Mouse (Mus musculus) testis, adult 2 months (tissue): ENCODE data around the gene Cotl1. TPM values are rescaled to one million over a fixed set of nuclear protein-coding genes. Genes with fewer than 3 reads are reported as not detected.

ENCODE experiments used
- H3K27ac ChIP-seq: fragments of 200-500 bp; 2 replicates; pipeline ENCODE4 v1.5.1; 2012; ENCODE audit warnings: low read depth, low read length; ENCODE audit not compliant: control insufficient read depth, insufficient read depth
- H3K27me3 ChIP-seq: fragments of 200-500 bp; 2 replicates; pipeline ENCODE4 v1.6.1; 2012; ENCODE audit warnings: mild to moderate bottlenecking, low read length, moderate library complexity; ENCODE audit not compliant: control insufficient read depth, insufficient read depth
- H3K36me3 ChIP-seq: fragments of 200-500 bp; 2 replicates; pipeline ENCODE4 v1.6.1; 2012; ENCODE audit warnings: mild to moderate bottlenecking, low read length; ENCODE audit not compliant: control insufficient read depth, insufficient read depth
- H3K4me1 ChIP-seq: fragments of 200-500 bp; 2 replicates; pipeline ENCODE4 v1.6.1; 2012; ENCODE audit warnings: low read length; ENCODE audit not compliant: control insufficient read depth, insufficient read depth
- H3K4me3 ChIP-seq: fragments of 200-500 bp; 2 replicates; pipeline ENCODE4 v1.5.1; 2012; ENCODE audit warnings: low read depth, mild to moderate bottlenecking, low read length, moderate library complexity, mixed read lengths; ENCODE audit not compliant: control insufficient read depth
- CTCF ChIP-seq: fragments of 200-500 bp; IDR thresholded peaks from 2 replicates; pipeline ENCODE4 v1.5.1; 2012; ENCODE audit warnings: low read depth, mild to moderate bottlenecking, inconsistent platforms, low read length, moderate library complexity; ENCODE audit not compliant: control insufficient read depth, insufficient read depth, insufficient replicate concordance
- POLR2A ChIP-seq: fragments of 200-500 bp; IDR thresholded peaks from 2 replicates; pipeline ENCODE4 v1.6.1; 2012; ENCODE audit warnings: low read depth, mild to moderate bottlenecking, inconsistent platforms, low read length, moderate library complexity; ENCODE audit not compliant: control insufficient read depth
- polyA plus RNA-seq: library from polyadenylated mRNA; depleted of rRNA; stranded (reverse); fragments of >200 nt; gene quantifications from 2 replicates; pipeline ENCODE4 v1.2.3, GENCODE M21; 2012

Gene Cotl1
- polyA plus RNA-seq, 1 experiment = 20.0 TPM

- Histone ChIP-seq H3K4me3 (no peak overlapping the region), H3K4me1 (peaks cover 2% of the 10 kb centered on the region), H3K27me3 (no peaks in the 10 kb centered on the region), H3K36me3 (no peaks in the 10 kb centered on the region), H3K27ac (no peak overlapping the region)
- TF ChIP-seq CTCF (no peak), POLR2A (no peak)
Measured at GRCm38 (mm10) chr8:119784676-119785075, 55.7 kb downstream of the Cotl1 start.

GRCm38 (mm10) chr8:119784141-119784574, 56.2 kb downstream of the Cotl1 start:
- Histone ChIP-seq H3K4me3 (no peak overlapping the region), H3K27me3 (no peaks in the 10 kb centered on the region), H3K36me3 (no peaks in the 10 kb centered on the region), H3K4me1 (peaks cover 6% of the 10 kb centered on the region), H3K27ac (no peak overlapping the region)
- TF ChIP-seq POLR2A (no peak), CTCF (no peak)

- Histone ChIP-seq H3K4me3 (no peak overlapping the region), H3K27me3 (no peaks in the 10 kb centered on the region), H3K4me1 (peaks cover 11% of the 10 kb centered on the region), H3K36me3 (no peaks in the 10 kb centered on the region), H3K27ac (no peak overlapping the region)
- TF ChIP-seq POLR2A (no peak), CTCF (no peak)
Measured at GRCm38 (mm10) chr8:119783579-119783978, 56.8 kb downstream of the Cotl1 start.

- no peaks in the 10 kb centered on the region for H3K36me3 ChIP-seq
- H3K4me1 ChIP-seq = peaks cover 14% of the 10 kb centered on the region
Measured at GRCm38 (mm10) chr8:119782715-119783114, 57.6 kb downstream of the Cotl1 start.

GRCm38 (mm10) chr8:119781086-119781840, 59.1 kb downstream of the Cotl1 start:
- H3K27me3 ChIP-seq = no peaks in the 10 kb centered on the region
- H3K4me1 ChIP-seq = peaks cover 24% of the 10 kb centered on the region
- no peak overlapping the region for H3K4me3 ChIP-seq
- H3K27ac ChIP-seq = no peak overlapping the region
- TF ChIP-seq POLR2A (no peak), CTCF (no peak)
- H3K36me3 ChIP-seq = no peaks in the 10 kb centered on the region

More at GRCm38 (mm10) chr8:119782715-119783114, 57.6 kb downstream of the Cotl1 start:
- Histone ChIP-seq H3K27ac (no peak overlapping the region), H3K4me3 (no peak overlapping the region), H3K27me3 (no peaks in the 10 kb centered on the region)
- TF ChIP-seq POLR2A (no peak), CTCF (peak; percentile 57)

- TF ChIP-seq CTCF = no peak
- no peak for TF ChIP-seq POLR2A
- no peak overlapping the region for H3K27ac ChIP-seq
- H3K4me1 ChIP-seq = peaks cover 28% of the 10 kb centered on the region
- H3K27me3 ChIP-seq = no peaks in the 10 kb centered on the region
- no peaks in the 10 kb centered on the region for H3K36me3 ChIP-seq
- H3K4me3 ChIP-seq = no peak overlapping the region
Measured at GRCm38 (mm10) chr8:119780402-119781049, 59.8 kb downstream of the Cotl1 start.

- H3K36me3 ChIP-seq = no peaks in the 10 kb centered on the region
- peaks cover 34% of the 10 kb centered on the region for H3K4me1 ChIP-seq
- peak overlapping the region; percentile 93 for H3K4me3 ChIP-seq
- TF ChIP-seq CTCF (peak; percentile 88), POLR2A (no peak)
- H3K27ac ChIP-seq = peak overlapping the region; percentile 94
- H3K27me3 ChIP-seq = no peaks in the 10 kb centered on the region
Measured at GRCm38 (mm10) chr8:119779013-119779737, 61.2 kb downstream of the Cotl1 start.
